Mouse (Mus musculus) kidney, adult 9 months (tissue): Measurements from ENCODE around the gene Clcnka.

Experiments used
- DNase-seq: peaks from one replicate; pipeline ENCODE4 v3.0.0; 2022

The Clcnka gene

GRCm38 (mm10) chr4:141367997-141368791 is 30.3 kb downstream of the Clcnka start, which contains the start of gene Fam131c:
Gene Fam131c (plus strand): TSS chr4:141368220.
- peak; percentile 48 for DNase-seq

DNA sequence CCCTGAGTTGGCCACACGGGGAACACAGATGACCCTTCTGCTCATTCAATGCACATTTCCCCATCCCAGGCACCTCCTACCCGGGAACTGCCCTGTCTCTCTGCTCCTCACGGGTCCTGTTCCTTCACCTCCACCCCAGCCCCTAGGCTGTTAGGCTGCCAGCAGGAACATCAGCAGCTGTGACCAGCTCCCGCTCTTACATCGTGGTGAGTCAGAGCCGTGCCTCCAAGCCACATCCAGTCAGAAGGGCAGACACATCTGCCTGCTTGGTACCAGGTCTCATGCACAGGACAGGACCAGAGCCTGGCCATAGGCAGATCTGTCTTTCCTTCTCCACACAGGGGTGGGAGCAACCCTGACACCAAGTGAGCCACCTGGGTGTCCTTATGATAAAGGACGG is 32.6 kb downstream of the Clcnka start:
- no peak for DNase-seq

- peak; percentile 83 for DNase-seq
Observed at GRCm38 (mm10) chr4:141365126-141365525, 33.4 kb downstream of the Clcnka start.

- peak; percentile 90 for DNase-seq
Observed at GRCm38 (mm10) chr4:141362937-141363548, 35.5 kb downstream of the Clcnka start.

- peak; percentile 40 for DNase-seq
Observed at GRCm38 (mm10) chr4:141360846-141361245, 37.7 kb downstream of the Clcnka start.

GRCm38 (mm10) chr4:141359222-141359621 is 39.3 kb downstream of the Clcnka start:
- no peak for DNase-seq

DNA sequence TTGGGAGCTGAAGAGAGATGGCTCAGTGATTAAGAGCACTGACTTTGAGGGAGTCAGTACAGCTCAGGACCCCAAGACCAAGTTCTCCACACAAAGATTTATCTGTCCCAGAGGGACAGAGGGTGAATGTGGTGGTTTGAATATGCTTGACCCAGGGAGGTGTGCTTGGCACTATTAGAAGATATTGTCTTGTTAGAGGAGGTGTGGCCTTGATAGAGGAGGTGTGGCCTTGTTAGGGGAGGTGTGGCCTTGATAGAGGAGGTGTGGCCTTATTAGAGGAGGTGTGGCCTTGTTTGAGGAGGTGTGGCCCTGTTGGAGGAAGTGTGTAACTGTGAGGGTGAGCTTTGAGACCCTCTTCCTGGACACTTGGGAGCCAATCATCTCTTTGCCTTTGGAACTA is 40.7 kb downstream of the Clcnka start:
- DNase-seq = no peak

DNA sequence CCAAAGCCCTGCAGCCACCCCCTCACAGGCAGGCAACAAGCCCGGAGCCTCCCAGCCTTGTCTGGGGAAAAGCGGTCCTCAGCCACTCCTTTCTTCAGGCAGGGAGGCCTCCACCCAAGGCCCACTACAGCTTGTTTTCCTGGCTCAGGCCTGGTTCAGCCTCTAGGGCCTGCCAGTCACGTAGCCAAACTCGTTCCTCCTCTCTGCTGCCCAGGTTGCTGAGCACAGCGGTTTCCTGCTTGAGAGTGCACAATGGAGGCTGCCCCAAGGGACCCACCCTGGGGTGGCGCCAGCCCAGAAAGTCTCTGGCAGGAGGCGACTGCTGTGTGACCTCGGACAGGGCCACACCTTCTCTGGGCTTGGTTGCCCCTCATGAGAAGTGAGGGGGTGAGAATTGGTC is 44.7 kb downstream of the Clcnka start:
- DNase-seq = peak; percentile 54

- peak; percentile 80 for DNase-seq
Observed at GRCm38 (mm10) chr4:141352986-141353385, 45.5 kb downstream of the Clcnka start.

GRCm38 (mm10) chr4:141351972-141352371 is 46.6 kb downstream of the Clcnka start:
- DNase-seq = no peak

DNA sequence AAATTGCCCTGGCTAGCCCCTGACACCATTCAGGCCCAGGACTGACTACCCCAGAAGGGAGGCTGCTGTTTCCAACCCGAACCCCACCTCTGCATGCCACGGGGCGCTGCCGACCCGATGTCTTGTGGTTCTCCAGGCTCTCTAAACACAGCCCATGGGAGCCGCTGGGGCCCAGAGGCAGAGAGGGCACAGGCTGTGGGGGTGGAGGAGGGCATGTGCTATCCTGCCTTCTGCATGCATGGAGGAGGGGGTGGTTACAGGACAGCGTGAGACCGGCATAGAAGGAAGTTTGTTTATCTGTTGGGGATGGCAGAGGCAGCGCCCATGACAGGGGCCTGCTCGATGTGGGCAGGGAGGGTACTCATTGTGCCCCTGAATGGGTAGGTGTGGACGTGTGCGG is 48.5 kb downstream of the Clcnka start:
- no peak for DNase-seq

- DNase-seq = no peak
Observed at GRCm38 (mm10) chr4:141348616-141349015, 49.9 kb downstream of the Clcnka start.

DNA sequence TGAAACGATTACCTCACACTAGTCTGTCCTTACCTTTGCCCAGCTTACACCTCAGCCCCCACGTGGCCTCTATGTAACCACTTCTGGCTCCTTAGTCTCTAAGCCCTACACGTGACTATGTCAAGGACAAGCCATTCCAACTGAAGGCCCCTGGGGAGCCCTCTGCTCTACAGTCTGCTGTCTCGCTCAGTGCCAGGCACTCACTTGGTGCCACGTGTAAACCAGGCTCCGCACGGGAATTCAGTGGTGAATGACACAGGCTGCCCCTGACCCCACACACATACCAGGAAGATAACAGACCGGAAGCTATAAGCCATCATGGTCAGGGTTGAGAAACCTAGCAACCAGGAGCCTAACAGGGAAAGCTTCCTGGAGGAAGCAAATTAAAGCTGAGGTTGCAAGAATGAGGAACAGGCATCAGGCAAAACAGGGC is 51.1 kb downstream of the Clcnka start:
- DNase-seq = peak; percentile 66

GRCm38 (mm10) chr4:141345219-141345618 is 53.3 kb downstream of the Clcnka start:
- no peak for DNase-seq

- no peak for DNase-seq
Observed at GRCm38 (mm10) chr4:141343515-141343914, 55.0 kb downstream of the Clcnka start.

GRCm38 (mm10) chr4:141341477-141341876 is 57.0 kb downstream of the Clcnka start:
- no peak for DNase-seq

DNA sequence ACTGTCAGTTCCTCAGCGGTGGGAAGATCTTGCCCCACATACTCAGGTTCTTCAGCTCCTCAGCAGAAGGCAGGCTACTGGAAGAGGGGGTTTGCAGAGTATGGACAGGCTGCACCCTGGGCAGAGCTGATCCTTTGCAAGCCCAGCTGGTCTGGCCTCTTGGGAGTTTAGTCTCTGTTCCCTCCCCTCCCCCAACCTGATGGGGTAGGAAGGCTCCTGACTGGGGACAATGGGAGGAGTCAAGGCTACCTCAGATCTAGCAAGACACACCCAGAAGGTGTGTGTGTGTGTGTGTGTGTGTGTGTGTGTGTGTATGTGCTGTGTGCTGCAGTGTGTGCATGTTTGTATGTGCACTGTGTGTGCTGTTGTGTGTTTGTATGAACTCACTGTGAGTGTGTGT is 59.7 kb downstream of the Clcnka start:
- no peak for DNase-seq

DNA sequence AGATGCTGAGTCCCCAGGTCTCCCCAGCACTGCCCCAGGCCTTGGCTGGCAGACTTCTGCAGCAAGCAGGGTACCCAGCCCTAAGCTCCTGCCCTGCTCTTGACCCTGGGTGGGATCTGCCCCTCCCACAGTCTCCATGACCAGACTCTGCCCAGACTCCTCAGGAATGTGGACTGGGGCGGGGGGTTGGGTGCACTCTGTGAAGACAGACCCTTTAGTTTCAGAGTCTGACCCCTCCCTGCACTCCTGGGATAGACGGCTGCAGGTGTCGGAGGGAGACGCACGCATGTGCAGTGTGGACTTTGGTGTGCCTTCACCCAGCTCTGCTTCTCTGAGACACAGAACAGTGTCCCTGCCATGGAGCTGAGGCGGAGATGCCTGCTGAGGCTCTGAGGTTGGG is 60.5 kb downstream of the Clcnka start:
- no peak for DNase-seq

GRCm38 (mm10) chr4:141336196-141336595 is 62.3 kb downstream of the Clcnka start:
- no peak for DNase-seq

- DNase-seq = no peak
Observed at GRCm38 (mm10) chr4:141335263-141335796, 63.2 kb downstream of the Clcnka start.

- DNase-seq = no peak
Observed at GRCm38 (mm10) chr4:141334695-141335094, 63.8 kb downstream of the Clcnka start.
